Mouse (Mus musculus) CD4-positive naive resting alpha-beta T cell, adult 57 days (primary cell): ENCODE data around the gene Mex3d. TPM values are rescaled to one million over a fixed set of nuclear protein-coding genes. Genes with fewer than 3 reads are reported as not detected.

ENCODE experiments used
- total RNA-seq: library from RNA; stranded (reverse); gene quantifications from one replicate; pipeline ENCODE4 v1.2.4, GENCODE M21; 2023

Gene Mex3d
- total RNA-seq = 10.8 TPM

GRCm38 (mm10) chr10:80387522-80387959 lies at the start of gene Mex3d:
TSS of gene Mex3d (minus strand) at chr10:80387659.

GRCm38 (mm10) chr10:80433513-80434232 lies 46.2 kb upstream of the Mex3d start, which contains the start of gene Tcf3:
TSS of gene Tcf3 (minus strand) at chr10:80433647.

GRCm38 (mm10) chr10:80406684-80407501 lies 19.4 kb upstream of the Mex3d start, which contains the start of gene Uqcr11:
TSS of gene Uqcr11 (minus strand) at chr10:80406830.

GRCm38 (mm10) chr10:80399191-80399972 lies 11.9 kb upstream of the Mex3d start, which contains the start of gene Mbd3:
TSS of gene Mbd3 (minus strand) at chr10:80399550.

GRCm38 (mm10) chr10:80356001-80356682 lies 31.3 kb downstream of the Mex3d start, which contains the start of gene Plk5:
TSS of gene Plk5 (plus strand) at chr10:80356459.

GRCm38 (mm10) chr10:80348244-80348781 lies 39.1 kb downstream of the Mex3d start, which contains the start of gene Adamtsl5:
TSS of gene Adamtsl5 (minus strand) at chr10:80348412.

Other genes with a start within 250 kb of the Mex3d start
- 168 TPM for gene Atp5d, start 249.0 kb downstream of the Mex3d start, total RNA-seq
- gene Cbarp, start 246.8 kb downstream of the Mex3d start, total RNA-seq = 38.2 TPM
- 101 TPM for gene Midn, start 239.4 kb downstream of the Mex3d start, total RNA-seq
- 178 TPM for gene Cirbp, start 221.7 kb downstream of the Mex3d start, total RNA-seq
- 11.6 TPM for gene 1600002K03Rik, start 214.7 kb downstream of the Mex3d start, total RNA-seq
- gene Efna2, start 208.2 kb downstream of the Mex3d start, total RNA-seq = 0.35 TPM
- gene Mum1, start 161.2 kb downstream of the Mex3d start, total RNA-seq = 75.4 TPM
- gene Ndufs7, start 138.5 kb downstream of the Mex3d start, total RNA-seq = 95.8 TPM
- gene Gamt, start 126.6 kb downstream of the Mex3d start, total RNA-seq = not detected
- 170 TPM for gene Dazap1, start 126.2 kb downstream of the Mex3d start, total RNA-seq
- 3,730 TPM for gene Rps15, start 95.2 kb downstream of the Mex3d start, total RNA-seq
- gene Apc2, start 91.7 kb downstream of the Mex3d start, total RNA-seq = not detected
- gene 2310011J03Rik, start 67.1 kb downstream of the Mex3d start, total RNA-seq = 26.2 TPM
- 1.5 TPM for gene Pcsk4, start 58.2 kb downstream of the Mex3d start, total RNA-seq
- gene Reep6, start 57.7 kb downstream of the Mex3d start, total RNA-seq = not detected
- not detected for gene Adamtsl5, start 39.2 kb downstream of the Mex3d start, total RNA-seq
- gene Plk5, start 31.2 kb downstream of the Mex3d start, total RNA-seq = not detected
- gene Mbd3, start 11.9 kb upstream of the Mex3d start, total RNA-seq = 108 TPM
- 54.4 TPM for gene Uqcr11, start 19.2 kb upstream of the Mex3d start, total RNA-seq
- gene Tcf3, start 46.0 kb upstream of the Mex3d start, total RNA-seq = 94.2 TPM
- gene Onecut3, start 107.2 kb upstream of the Mex3d start, total RNA-seq = not detected
- not detected for gene Atp8b3, start 151.5 kb upstream of the Mex3d start, total RNA-seq
- gene Rexo1, start 173.9 kb upstream of the Mex3d start, total RNA-seq = 136 TPM
- gene Klf16, start 189.7 kb upstream of the Mex3d start, total RNA-seq = 27.8 TPM
- gene Abhd17a, start 202.7 kb upstream of the Mex3d start, total RNA-seq = 51.8 TPM
- gene Scamp4, start 215.2 kb upstream of the Mex3d start, total RNA-seq = 51.3 TPM
- gene Adat3, start 215.2 kb upstream of the Mex3d start, total RNA-seq = 7.8 TPM
- 5.4 TPM for gene Gm49322, start 218.4 kb upstream of the Mex3d start, total RNA-seq
- gene Csnk1g2, start 235.2 kb upstream of the Mex3d start, total RNA-seq = 206 TPM